Mouse (Mus musculus) gastrocnemius, adult 2 months (tissue): ENCODE measurements at regions not wholly inside any gene's neighbourhood (a gene's known extent, or its start where the extent isn't known, plus 50 kb on each side); places are given as distances from the start of the nearest gene placed in this dataset.

ENCODE experiments used
- DNase-seq: peaks from one replicate; pipeline ENCODE4 v3.0.0; 2022
- H3K27ac ChIP-seq: fragments of 200-600 bp; 2 replicates; pipeline ENCODE4 v1.8.1; 2022; ENCODE audit warnings: mild to moderate bottlenecking
- H3K4me3 ChIP-seq: fragments of 200-600 bp; 2 replicates; pipeline ENCODE4 v1.8.1; 2022; ENCODE audit warnings: mild to moderate bottlenecking, moderate library complexity
- CTCF ChIP-seq: fragments of 200-600 bp; IDR thresholded peaks from 2 replicates; pipeline ENCODE4 v1.8.1; 2022; ENCODE audit warnings: antibody characterized with exemption, mild to moderate bottlenecking, moderate library complexity
- intact Hi-C: fragments of 180-260 bp; cut with DNase I; formaldehyde crosslinking; loops from one replicate; pipeline ENCODE4 v1.15.1; 2025

- Histone ChIP-seq H3K4me3 (no peak overlapping the region), H3K27ac (no peak overlapping the region)
- intact Hi-C loops = no loop called here
- no peak for DNase-seq
- peak; percentile 37; the same call in 1 of the 2 replicates for TF ChIP-seq CTCF
These were observed 62.1 kb downstream of the Naa11 start for GRCm38 (mm10) chr5:97330074-97330473.

- intact Hi-C loops = no loop called here
- no peak overlapping the region for H3K4me3 ChIP-seq
- no peak for DNase-seq
- no peak overlapping the region for H3K27ac ChIP-seq
- TF ChIP-seq CTCF = no peak
These were observed 66.3 kb downstream of the Naa11 start for GRCm38 (mm10) chr5:97325831-97326230.

GRCm38 (mm10) chr5:97323873-97324272 lies 68.3 kb downstream of the Naa11 start:
- no peak overlapping the region for H3K4me3 ChIP-seq
- no peak overlapping the region for H3K27ac ChIP-seq
- DNase-seq = no peak
- intact Hi-C loops = no loop called here
- no peak for TF ChIP-seq CTCF

- H3K27ac ChIP-seq = no peak overlapping the region
- H3K4me3 ChIP-seq = no peak overlapping the region
- DNase-seq = no peak
- TF ChIP-seq CTCF = no peak
- intact Hi-C loops = no loop called here
These were observed 72.2 kb downstream of the Naa11 start for GRCm38 (mm10) chr5:97319816-97320487.

GRCm38 (mm10) chr5:97306902-97307301 lies 85.3 kb downstream of the Naa11 start:
- Histone ChIP-seq H3K4me3 (no peak overlapping the region), H3K27ac (no peak overlapping the region)
- intact Hi-C loops = no loop called here
- no peak for DNase-seq
- TF ChIP-seq CTCF = no peak

GRCm38 (mm10) chr5:97304921-97305320 lies 87.3 kb downstream of the Naa11 start:
- Histone ChIP-seq H3K27ac (no peak overlapping the region), H3K4me3 (no peak overlapping the region)
- TF ChIP-seq CTCF = no peak
- DNase-seq = no peak
- intact Hi-C loops = no loop called here

GRCm38 (mm10) chr5:97301621-97302020 lies 90.6 kb downstream of the Naa11 start:
- no peak overlapping the region for H3K27ac ChIP-seq
- no peak for DNase-seq
- TF ChIP-seq CTCF = no peak
- H3K4me3 ChIP-seq = no peak overlapping the region
- intact Hi-C loops = no loop called here

- DNase-seq = no peak
- H3K4me3 ChIP-seq = no peak overlapping the region
- TF ChIP-seq CTCF = no peak
- intact Hi-C loops = no loop called here
- H3K27ac ChIP-seq = no peak overlapping the region
These were observed 91.3 kb downstream of the Naa11 start for GRCm38 (mm10) chr5:97300861-97301260.

GRCm38 (mm10) chr5:97300114-97300840 lies 91.9 kb downstream of the Naa11 start:
- DNase-seq = no peak
- intact Hi-C loops = no loop called here
- H3K4me3 ChIP-seq = no peak overlapping the region
- no peak for TF ChIP-seq CTCF
- H3K27ac ChIP-seq = no peak overlapping the region

GRCm38 (mm10) chr5:97299631-97300030 lies 92.5 kb downstream of the Naa11 start:
- intact Hi-C loops = no loop called here
- no peak for TF ChIP-seq CTCF
- no peak overlapping the region for H3K27ac ChIP-seq
- DNase-seq = no peak
- no peak overlapping the region for H3K4me3 ChIP-seq

GRCm38 (mm10) chr5:97296213-97296612 lies 96.0 kb downstream of the Naa11 start:
- intact Hi-C loops = no loop called here
- H3K4me3 ChIP-seq = no peak overlapping the region
- DNase-seq = no peak
- H3K27ac ChIP-seq = no peak overlapping the region
- no peak for TF ChIP-seq CTCF

GRCm38 (mm10) chr5:97290166-97290681 lies 102.0 kb downstream of the Naa11 start:
- no peak for TF ChIP-seq CTCF
- intact Hi-C loops = no loop called here

GRCm38 (mm10) chr5:97289401-97290165 lies 102.6 kb downstream of the Naa11 start:
- intact Hi-C loops = no loop called here
- H3K4me3 ChIP-seq = no peak overlapping the region
- DNase-seq = no peak
- no peak for TF ChIP-seq CTCF
- H3K27ac ChIP-seq = no peak overlapping the region

More at GRCm38 (mm10) chr5:97290166-97290681, 102.0 kb downstream of the Naa11 start:
- Histone ChIP-seq H3K4me3 (no peak overlapping the region), H3K27ac (no peak overlapping the region)
- DNase-seq = no peak
